Mouse (Mus musculus) cerebellum, adult 2 months (tissue): ENCODE measurements around the gene March8.

Experiments
- CTCF ChIP-seq: fragments of 200-500 bp; IDR thresholded peaks from 2 replicates; pipeline ENCODE4 v1.5.1; 2011; ENCODE audit warnings: low read depth, mild to moderate bottlenecking, control low read depth, low read length, moderate library complexity, borderline replicate concordance; ENCODE audit not compliant: insufficient read depth
- POLR2A ChIP-seq: fragments of 200-500 bp; IDR thresholded peaks from 2 replicates; pipeline ENCODE4 v1.6.1; 2011; ENCODE audit warnings: low read length, control low read depth, borderline replicate concordance; ENCODE audit not compliant: insufficient read depth

GRCm38 (mm10) chr6:116353428-116353827 is 15.6 kb downstream of the March8 start:
- no peak for TF ChIP-seq CTCF
- TF ChIP-seq POLR2A = no peak
